Mouse (Mus musculus): ENCODE data around the gene Tnxb. TPM values are rescaled to one million over a fixed set of nuclear protein-coding genes. Genes with fewer than 3 reads are reported as not detected.
"Not testable (repeated sequence)": the region's sequence is repeated elsewhere in the genome, so short reads cannot be mapped to it uniquely, and the experiment has no call there.

The Tnxb gene
- total RNA-seq, 1 experiment from 2014 or later = not detected

GRCm38 (mm10) chr17:34714181-34714907 is 44.0 kb downstream of the Tnxb start:
- ATAC-seq (replicated peaks; ENCODE audit: insufficient number of reproducible peaks, low FRiP score, low TSS enrichment, poor library complexity, severe bottlenecking) = not testable (repeated sequence)

- ATAC-seq (replicated peaks; ENCODE audit: insufficient number of reproducible peaks, low FRiP score, low TSS enrichment, poor library complexity, severe bottlenecking) = not testable (repeated sequence)
These were observed 44.6 kb downstream of the Tnxb start for GRCm38 (mm10) chr17:34714908-34715445.

GRCm38 (mm10) chr17:34715451-34715850 is 45.1 kb downstream of the Tnxb start:
- ATAC-seq (replicated peaks; ENCODE audit: insufficient number of reproducible peaks, low FRiP score, low TSS enrichment, poor library complexity, severe bottlenecking) = not testable (repeated sequence)

- no peak for ATAC-seq (replicated peaks; ENCODE audit: insufficient number of reproducible peaks, low FRiP score, low TSS enrichment, poor library complexity, severe bottlenecking)
These were observed 45.9 kb downstream of the Tnxb start for GRCm38 (mm10) chr17:34716247-34716646.

- no peak for ATAC-seq (replicated peaks; ENCODE audit: insufficient number of reproducible peaks, low FRiP score, low TSS enrichment, poor library complexity, severe bottlenecking)
These were observed 47.1 kb downstream of the Tnxb start for GRCm38 (mm10) chr17:34717401-34717800.

GRCm38 (mm10) chr17:34719886-34720285 is 49.6 kb downstream of the Tnxb start:
- not testable (repeated sequence) for ATAC-seq (replicated peaks; ENCODE audit: insufficient number of reproducible peaks, low FRiP score, low TSS enrichment, poor library complexity, severe bottlenecking)

- ATAC-seq (replicated peaks; ENCODE audit: insufficient number of reproducible peaks, low FRiP score, low TSS enrichment, poor library complexity, severe bottlenecking) = not testable (repeated sequence)
These were observed 51.9 kb downstream of the Tnxb start for GRCm38 (mm10) chr17:34722238-34722637.

GRCm38 (mm10) chr17:34723066-34723465 is 52.7 kb downstream of the Tnxb start:
- ATAC-seq (replicated peaks; ENCODE audit: insufficient number of reproducible peaks, low FRiP score, low TSS enrichment, poor library complexity, severe bottlenecking) = no peak

GRCm38 (mm10) chr17:34727887-34728286 is 57.6 kb downstream of the Tnxb start:
- no peak for ATAC-seq (replicated peaks; ENCODE audit: insufficient number of reproducible peaks, low FRiP score, low TSS enrichment, poor library complexity, severe bottlenecking)

- not testable (repeated sequence) for ATAC-seq (replicated peaks; ENCODE audit: insufficient number of reproducible peaks, low FRiP score, low TSS enrichment, poor library complexity, severe bottlenecking)
These were observed 58.8 kb downstream of the Tnxb start for GRCm38 (mm10) chr17:34729155-34729554.

GRCm38 (mm10) chr17:34729779-34730553 is 59.6 kb downstream of the Tnxb start:
- not testable (repeated sequence) for ATAC-seq (replicated peaks; ENCODE audit: insufficient number of reproducible peaks, low FRiP score, low TSS enrichment, poor library complexity, severe bottlenecking)

GRCm38 (mm10) chr17:34737466-34737865 is 67.1 kb downstream of the Tnxb start:
- ATAC-seq (replicated peaks; ENCODE audit: insufficient number of reproducible peaks, low FRiP score, low TSS enrichment, poor library complexity, severe bottlenecking) = not testable (repeated sequence)

- not testable (repeated sequence) for ATAC-seq (replicated peaks; ENCODE audit: insufficient number of reproducible peaks, low FRiP score, low TSS enrichment, poor library complexity, severe bottlenecking)
These were observed 69.4 kb downstream of the Tnxb start for GRCm38 (mm10) chr17:34739708-34740107.

GRCm38 (mm10) chr17:34740280-34740679 is 69.9 kb downstream of the Tnxb start:
- no peak for ATAC-seq (replicated peaks; ENCODE audit: insufficient number of reproducible peaks, low FRiP score, low TSS enrichment, poor library complexity, severe bottlenecking)

GRCm38 (mm10) chr17:34743719-34744118 is 73.4 kb downstream of the Tnxb start, which contains the start of gene C4b:
Gene C4b, minus strand, starts transcription at chr17:34743882.
- no peak for ATAC-seq (replicated peaks; ENCODE audit: insufficient number of reproducible peaks, low FRiP score, low TSS enrichment, poor library complexity, severe bottlenecking)

GRCm38 (mm10) chr17:34744206-34744605 is 73.9 kb downstream of the Tnxb start:
- ATAC-seq (replicated peaks; ENCODE audit: insufficient number of reproducible peaks, low FRiP score, low TSS enrichment, poor library complexity, severe bottlenecking) = no peak

- ATAC-seq (replicated peaks; ENCODE audit: insufficient number of reproducible peaks, low FRiP score, low TSS enrichment, poor library complexity, severe bottlenecking) = not testable (repeated sequence)
These were observed 74.3 kb downstream of the Tnxb start for GRCm38 (mm10) chr17:34744611-34745010.

- ATAC-seq (replicated peaks; ENCODE audit: insufficient number of reproducible peaks, low FRiP score, low TSS enrichment, poor library complexity, severe bottlenecking) = not testable (repeated sequence)
These were observed 74.8 kb downstream of the Tnxb start for GRCm38 (mm10) chr17:34745166-34745565.

GRCm38 (mm10) chr17:34746531-34746930 is 76.2 kb downstream of the Tnxb start:
- ATAC-seq (replicated peaks; ENCODE audit: insufficient number of reproducible peaks, low FRiP score, low TSS enrichment, poor library complexity, severe bottlenecking) = no peak
